Mouse (Mus musculus) liver, embryonic 12.5 days (tissue): Measurements from ENCODE around the gene Sipa1l3. TPM values are rescaled to one million over a fixed set of nuclear protein-coding genes. Genes with fewer than 3 reads are reported as not detected.
A peak's percentile ranks its signal among the peaks of the same experiment; 100 is the strongest.

ENCODE experiments used
- ATAC-seq: fragments of 200-750 bp; cut with Nextera tagmentation; 2 replicates; pipeline ENCODE4 v1.8.0; 2017; ENCODE audit warnings: moderate number of reproducible peaks, mild to moderate bottlenecking, moderate library complexity
- H3K27ac ChIP-seq: fragments of 300-500 bp; sonication (generic); 2 replicates; pipeline ENCODE4 v1.5.1; 2016; ENCODE audit warnings: mild to moderate bottlenecking
- H3K27me3 ChIP-seq: fragments of 300-500 bp; sonication (generic); replicated peaks from 2 replicates; pipeline ENCODE4 v1.6.1; 2016; ENCODE audit warnings: mild to moderate bottlenecking, moderate library complexity
- H3K36me3 ChIP-seq: fragments of 300-500 bp; sonication (generic); 2 replicates; pipeline ENCODE4 v1.6.1; 2016; ENCODE audit warnings: mild to moderate bottlenecking, moderate library complexity
- H3K4me1 ChIP-seq: fragments of 300-500 bp; sonication (generic); 2 replicates; pipeline ENCODE4 v1.6.1; 2016
- H3K4me2 ChIP-seq: fragments of 300-500 bp; sonication (generic); 2 replicates; pipeline ENCODE4 v1.6.1; 2016; ENCODE audit warnings: mild to moderate bottlenecking, moderate library complexity
- H3K4me3 ChIP-seq: fragments of 300-500 bp; sonication (generic); 2 replicates; pipeline ENCODE4 v1.5.1; 2016; ENCODE audit warnings: mild to moderate bottlenecking, moderate library complexity
- H3K9ac ChIP-seq: fragments of 300-500 bp; sonication (generic); 2 replicates; pipeline ENCODE4 v1.6.1; 2016; ENCODE audit warnings: mild to moderate bottlenecking, moderate library complexity
- H3K9me3 ChIP-seq: fragments of 300-500 bp; sonication (generic); replicated peaks from 2 replicates; pipeline ENCODE4 v1.6.1; 2016; ENCODE audit warnings: mild to moderate bottlenecking, moderate library complexity
- WGBS: fragments of 180-500 bp; shearing (Covaris S2); methylation state at CpG from one replicate; pipeline ENCODE4 v1.1.7; 2016; ENCODE audit not compliant: insufficient replicate concordance; 5-methylcytosine and 5-hydroxymethylcytosine counted together
- polyA plus RNA-seq: library from polyadenylated mRNA; unstranded; fragments of >200 nt; fragmentation: Nextera tagmentation; extraction: Ambion mirVana; gene quantifications from 2 replicates; pipeline ENCODE4 v1.2.1, GENCODE M21; 2016

Gene Sipa1l3
- polyA plus RNA-seq, 1 experiment from 2014 or later: 4.1 TPM

GRCm38 (mm10) chr7:29437072-29437471, 81.4 kb downstream of the Sipa1l3 start:
- 66% methylated on average over 10 of the region's 10 CpGs for WGBS
- Histone ChIP-seq H3K4me3 (no peak overlapping the region), H3K4me2 (no peak overlapping the region), H3K4me1 (peaks cover 22% of the 10 kb centered on the region), H3K9ac (no peak overlapping the region), H3K27me3 (no peaks in the 10 kb centered on the region), H3K27ac (no peak overlapping the region), H3K36me3 (no peaks in the 10 kb centered on the region), H3K9me3 (no peaks in the 10 kb centered on the region)
- ATAC-seq: no peak

- ATAC-seq: no peak
- H3K9ac ChIP-seq: no peak overlapping the region
- peaks cover 37% of the 10 kb centered on the region for H3K4me1 ChIP-seq
- no peaks in the 10 kb centered on the region for H3K36me3 ChIP-seq
- WGBS: 69% methylated on average over 9 of the region's 9 CpGs
- H3K27me3 ChIP-seq: no peaks in the 10 kb centered on the region
- no peak overlapping the region for H3K4me3 ChIP-seq
- H3K27ac ChIP-seq: no peak overlapping the region
- no peak overlapping the region for H3K4me2 ChIP-seq
- H3K9me3 ChIP-seq: no peaks in the 10 kb centered on the region
These were observed 84.0 kb downstream of the Sipa1l3 start for GRCm38 (mm10) chr7:29434313-29435035.

GRCm38 (mm10) chr7:29433725-29434124, 84.7 kb downstream of the Sipa1l3 start:
- H3K4me3 ChIP-seq: no peak overlapping the region
- no peak overlapping the region for H3K27ac ChIP-seq
- 78% methylated on average over 10 of the region's 10 CpGs for WGBS

GRCm38 (mm10) chr7:29432947-29433553, 85.4 kb downstream of the Sipa1l3 start:
- no peak overlapping the region for H3K4me3 ChIP-seq
- H3K27me3 ChIP-seq: no peaks in the 10 kb centered on the region
- H3K27ac ChIP-seq: no peak overlapping the region
- 70% methylated on average over 11 of the region's 11 CpGs for WGBS
- H3K36me3 ChIP-seq: no peaks in the 10 kb centered on the region
- no peaks in the 10 kb centered on the region for H3K9me3 ChIP-seq
- ATAC-seq: no peak
- no peak overlapping the region for H3K9ac ChIP-seq
- no peak overlapping the region for H3K4me2 ChIP-seq
- peaks cover 50% of the 10 kb centered on the region for H3K4me1 ChIP-seq

More at GRCm38 (mm10) chr7:29433725-29434124, 84.7 kb downstream of the Sipa1l3 start:
- H3K9ac ChIP-seq: no peak overlapping the region
- no peak overlapping the region for H3K4me2 ChIP-seq
- H3K4me1 ChIP-seq: peaks cover 45% of the 10 kb centered on the region
- H3K27me3 ChIP-seq: no peaks in the 10 kb centered on the region
- H3K9me3 ChIP-seq: no peaks in the 10 kb centered on the region
- H3K36me3 ChIP-seq: no peaks in the 10 kb centered on the region
- ATAC-seq: no peak

GRCm38 (mm10) chr7:29432180-29432946, 86.1 kb downstream of the Sipa1l3 start:
- H3K4me1 ChIP-seq: peaks cover 50% of the 10 kb centered on the region
- no peak overlapping the region for H3K27ac ChIP-seq
- no peak overlapping the region for H3K9ac ChIP-seq
- H3K27me3 ChIP-seq: no peaks in the 10 kb centered on the region
- no peaks in the 10 kb centered on the region for H3K36me3 ChIP-seq
- no peak for ATAC-seq
- WGBS: 64% methylated on average over 15 of the region's 15 CpGs
- no peak overlapping the region for H3K4me2 ChIP-seq
- no peaks in the 10 kb centered on the region for H3K9me3 ChIP-seq
- no peak overlapping the region for H3K4me3 ChIP-seq

GRCm38 (mm10) chr7:29430739-29431211, 87.7 kb downstream of the Sipa1l3 start:
- peaks cover 59% of the 10 kb centered on the region for H3K4me1 ChIP-seq
- no peaks in the 10 kb centered on the region for H3K9me3 ChIP-seq
- no peak overlapping the region for H3K4me3 ChIP-seq
- H3K4me2 ChIP-seq: no peak overlapping the region
- no peak overlapping the region for H3K9ac ChIP-seq
- 37% methylated on average over 6 of the region's 6 CpGs for WGBS
- H3K36me3 ChIP-seq: no peaks in the 10 kb centered on the region
- no peaks in the 10 kb centered on the region for H3K27me3 ChIP-seq
- ATAC-seq: peak; percentile 28; the same call in 1 of the 2 replicates
- no peak overlapping the region for H3K27ac ChIP-seq

- no peak for ATAC-seq
- H3K9ac ChIP-seq: no peak overlapping the region
- H3K36me3 ChIP-seq: no peaks in the 10 kb centered on the region
- no peak overlapping the region for H3K4me3 ChIP-seq
- no peaks in the 10 kb centered on the region for H3K9me3 ChIP-seq
- H3K27me3 ChIP-seq: no peaks in the 10 kb centered on the region
- 78% methylated on average over 8 of the region's 8 CpGs for WGBS
- H3K4me1 ChIP-seq: peaks cover 59% of the 10 kb centered on the region
- H3K27ac ChIP-seq: no peak overlapping the region
- no peak overlapping the region for H3K4me2 ChIP-seq
These were observed 92.4 kb downstream of the Sipa1l3 start for GRCm38 (mm10) chr7:29426056-29426455.

- Histone ChIP-seq H3K4me1 (peaks cover 52% of the 10 kb centered on the region), H3K9ac (no peak overlapping the region), H3K4me2 (no peak overlapping the region), H3K36me3 (no peaks in the 10 kb centered on the region), H3K27me3 (no peaks in the 10 kb centered on the region), H3K27ac (no peak overlapping the region), H3K9me3 (no peaks in the 10 kb centered on the region), H3K4me3 (no peak overlapping the region)
- WGBS: 57% methylated on average over 7 of the region's 7 CpGs
- ATAC-seq: no peak
These were observed 93.0 kb downstream of the Sipa1l3 start for GRCm38 (mm10) chr7:29425413-29425827.

- H3K9ac ChIP-seq: no peak overlapping the region
- H3K4me2 ChIP-seq: no peak overlapping the region
- 72% methylated on average over 5 of the region's 5 CpGs for WGBS
- H3K27ac ChIP-seq: no peak overlapping the region
- no peak for ATAC-seq
- peaks cover 46% of the 10 kb centered on the region for H3K4me1 ChIP-seq
- no peak overlapping the region for H3K4me3 ChIP-seq
- no peaks in the 10 kb centered on the region for H3K9me3 ChIP-seq
- H3K36me3 ChIP-seq: no peaks in the 10 kb centered on the region
- H3K27me3 ChIP-seq: no peaks in the 10 kb centered on the region
These were observed 93.8 kb downstream of the Sipa1l3 start for GRCm38 (mm10) chr7:29424690-29425089.

GRCm38 (mm10) chr7:29421909-29422244, 96.6 kb downstream of the Sipa1l3 start:
- Histone ChIP-seq H3K9me3 (no peaks in the 10 kb centered on the region), H3K36me3 (no peaks in the 10 kb centered on the region), H3K27me3 (no peaks in the 10 kb centered on the region), H3K9ac (no peak overlapping the region), H3K4me1 (peaks cover 47% of the 10 kb centered on the region), H3K4me2 (no peak overlapping the region), H3K27ac (no peak overlapping the region), H3K4me3 (no peak overlapping the region)
- no peak for ATAC-seq
- WGBS: 52% methylated on average over 3 of the region's 3 CpGs

- Histone ChIP-seq H3K9me3 (no peaks in the 10 kb centered on the region), H3K27me3 (no peaks in the 10 kb centered on the region), H3K4me3 (no peak overlapping the region), H3K36me3 (no peaks in the 10 kb centered on the region), H3K9ac (no peak overlapping the region), H3K4me1 (peaks cover 46% of the 10 kb centered on the region), H3K27ac (no peak overlapping the region), H3K4me2 (no peak overlapping the region)
- 38% methylated on average over 12 of the region's 12 CpGs for WGBS
- no peak for ATAC-seq
These were observed 97.1 kb downstream of the Sipa1l3 start for GRCm38 (mm10) chr7:29421240-29421908.

- peaks cover 34% of the 10 kb centered on the region for H3K4me1 ChIP-seq
- H3K9me3 ChIP-seq: no peaks in the 10 kb centered on the region
- no peak for ATAC-seq
- WGBS: 43% methylated on average over 4 of the region's 4 CpGs
- H3K36me3 ChIP-seq: no peaks in the 10 kb centered on the region
- no peak overlapping the region for H3K4me2 ChIP-seq
- no peak overlapping the region for H3K9ac ChIP-seq
- no peak overlapping the region for H3K4me3 ChIP-seq
- H3K27me3 ChIP-seq: no peaks in the 10 kb centered on the region
- H3K27ac ChIP-seq: no peak overlapping the region
These were observed 98.6 kb downstream of the Sipa1l3 start for GRCm38 (mm10) chr7:29419836-29420235.
